Mouse (Mus musculus): Measurements from ENCODE around the gene Lrrc43. TPM values are rescaled to one million over a fixed set of nuclear protein-coding genes. Genes with fewer than 3 reads are reported as not detected.
A peak's percentile ranks its signal among the peaks of the same experiment; 100 is the strongest.
"Not testable (repeated sequence)": the region's sequence is repeated elsewhere in the genome, so short reads cannot be mapped to it uniquely, and the experiment has no call there.

The Lrrc43 gene
- total RNA-seq (2021): under 1 TPM; 0.79 TPM
- long read RNA-seq: 0 reads

DNA sequence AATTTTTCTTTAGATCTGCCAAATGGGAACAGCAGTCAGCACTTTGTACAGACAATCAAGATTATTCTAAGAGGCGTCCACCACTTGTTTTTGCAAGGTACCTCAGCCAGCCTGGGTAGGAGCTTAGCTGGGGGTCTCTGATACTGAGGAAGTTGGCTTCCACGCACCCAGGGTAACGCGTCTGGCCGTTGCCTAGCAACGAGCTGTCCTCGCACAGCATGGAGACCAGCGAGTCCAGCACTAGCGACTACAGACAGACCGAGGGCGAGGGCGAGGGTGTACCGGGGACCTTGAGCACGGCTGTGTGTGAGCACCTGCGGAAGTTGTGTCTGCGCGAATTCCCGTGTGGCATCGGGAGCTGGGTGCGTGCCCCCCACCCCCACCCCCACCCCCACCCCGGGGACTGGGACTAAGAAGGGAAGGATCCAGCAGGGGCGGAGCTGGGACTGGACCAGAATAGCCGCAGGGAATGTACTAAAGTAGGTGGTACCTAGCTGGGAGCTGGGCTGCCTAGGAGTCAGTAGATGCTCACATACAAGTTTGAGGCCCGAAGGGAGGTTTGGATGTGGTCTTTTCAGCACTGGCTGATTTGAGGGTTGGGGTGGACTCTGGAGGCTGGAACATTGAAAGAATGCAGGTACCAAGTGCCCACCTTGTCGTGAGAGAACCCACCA, at the start of gene Lrrc43, which contains the start of gene Il31:
Gene Lrrc43, plus strand, starts transcription at position 194 of the 674 bp plus-strand sequence.
Gene Il31, minus strand, starts transcription at position 378 of the 674 bp plus-strand sequence.
- DNase-seq (ENCODE audit: low spot score in 2 of 2): no peak

DNA sequence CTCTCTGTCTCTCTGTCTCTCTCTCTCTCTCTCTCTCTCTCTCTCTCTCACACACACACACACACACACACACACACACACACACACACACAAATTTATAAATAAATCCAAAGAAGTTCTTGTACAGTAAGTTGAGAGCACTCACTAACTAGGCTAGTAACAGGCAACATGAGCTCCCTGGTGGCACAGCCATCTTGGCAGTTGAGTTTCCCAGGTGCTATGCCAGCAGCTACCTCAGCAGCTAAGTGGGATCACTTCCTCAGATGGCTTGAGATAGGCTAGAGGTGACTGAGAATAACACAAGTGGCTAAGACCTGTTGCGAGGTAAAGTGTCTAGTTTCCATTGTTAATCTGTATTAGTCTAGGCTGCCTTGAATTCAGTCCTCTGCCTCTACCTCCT, 49.8 kb upstream of the Lrrc43 start:
- DNase-seq (ENCODE audit: low spot score in 2 of 2): no peak

DNA sequence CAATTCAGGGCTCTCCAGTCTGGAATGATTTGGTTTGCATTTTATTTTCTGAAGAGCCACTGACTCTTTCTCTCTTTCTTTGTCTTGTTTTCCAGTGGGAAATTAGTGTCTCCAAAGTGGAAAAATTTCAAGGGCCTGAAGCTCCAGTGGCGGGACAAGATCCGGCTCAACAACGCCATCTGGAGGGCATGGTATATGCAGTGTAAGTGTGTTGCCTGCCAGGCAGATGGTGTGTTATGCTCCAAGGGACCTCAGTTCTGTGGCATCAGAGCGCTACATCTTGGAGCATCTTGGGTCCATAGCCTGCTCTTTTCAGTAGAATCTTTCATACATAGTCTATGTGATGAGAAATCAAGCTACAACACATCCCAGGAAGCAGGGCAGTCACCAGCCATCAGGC, 49.2 kb upstream of the Lrrc43 start:
- DNase-seq (ENCODE audit: low spot score in 2 of 2): no peak

DNA sequence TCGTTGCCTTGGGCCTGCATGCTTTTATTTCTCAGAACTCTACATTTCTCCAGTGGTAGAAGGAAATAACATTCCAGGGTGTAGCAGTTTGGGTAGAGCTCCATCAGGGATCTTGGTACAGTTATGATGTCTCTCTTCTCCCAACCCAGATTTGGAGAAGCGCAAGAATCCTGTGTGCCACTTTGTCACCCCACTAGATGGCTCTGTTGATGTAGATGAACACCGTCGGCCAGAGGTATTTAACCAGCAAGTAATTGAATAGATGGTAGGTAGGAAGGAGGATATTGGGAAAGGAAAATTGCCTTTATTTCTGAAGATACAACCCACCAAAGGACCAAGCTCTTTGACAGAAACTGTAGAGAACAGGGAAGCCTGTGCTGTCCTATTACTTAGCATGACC, 48.4 kb upstream of the Lrrc43 start:
- DNase-seq (ENCODE audit: low spot score in 2 of 2): peak in 1 of 2 experiments; percentile 36

DNA sequence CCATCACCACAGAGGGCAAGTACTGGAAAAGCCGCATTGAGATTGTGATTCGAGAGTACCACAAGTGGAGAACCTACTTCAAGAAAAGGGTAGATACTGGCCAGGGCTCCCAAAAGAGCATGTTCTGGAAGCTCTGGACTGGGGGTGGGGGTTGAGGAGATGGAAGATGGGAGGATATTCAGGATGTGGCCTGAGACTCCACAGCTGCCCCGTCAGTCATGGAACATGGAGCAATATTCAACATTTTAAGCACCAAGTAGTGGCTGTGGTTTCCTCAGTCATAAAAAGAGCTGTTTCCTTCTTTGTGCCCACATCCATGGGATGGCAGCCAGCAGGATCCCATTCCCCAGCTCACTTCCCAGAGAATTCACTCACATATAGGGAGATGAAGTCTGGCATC, 46.8 kb upstream of the Lrrc43 start:
- no peak for DNase-seq (ENCODE audit: low spot score in 2 of 2)

DNA sequence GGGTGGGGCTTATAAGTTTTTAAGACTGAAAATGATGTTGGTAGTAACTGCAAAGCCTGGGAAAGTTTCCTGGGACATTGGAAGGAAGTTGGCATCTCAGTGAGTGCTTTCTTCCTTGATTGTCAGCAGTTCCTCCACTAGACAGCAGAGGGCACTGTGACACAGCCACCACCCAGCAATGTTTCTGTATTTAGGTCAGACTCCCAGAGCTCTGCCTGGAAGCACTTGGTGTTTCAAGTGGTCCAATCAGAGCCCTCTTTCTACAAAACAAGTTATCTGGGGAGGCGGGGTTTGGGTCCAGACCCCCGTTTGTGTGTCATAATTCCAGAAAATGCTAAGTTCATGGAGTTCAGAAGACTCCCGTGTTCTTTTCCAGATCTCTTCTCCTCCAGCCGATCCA, 45.0 kb upstream of the Lrrc43 start:
- DNase-seq (ENCODE audit: low spot score in 2 of 2): peak; percentile 56 to 88

DNA sequence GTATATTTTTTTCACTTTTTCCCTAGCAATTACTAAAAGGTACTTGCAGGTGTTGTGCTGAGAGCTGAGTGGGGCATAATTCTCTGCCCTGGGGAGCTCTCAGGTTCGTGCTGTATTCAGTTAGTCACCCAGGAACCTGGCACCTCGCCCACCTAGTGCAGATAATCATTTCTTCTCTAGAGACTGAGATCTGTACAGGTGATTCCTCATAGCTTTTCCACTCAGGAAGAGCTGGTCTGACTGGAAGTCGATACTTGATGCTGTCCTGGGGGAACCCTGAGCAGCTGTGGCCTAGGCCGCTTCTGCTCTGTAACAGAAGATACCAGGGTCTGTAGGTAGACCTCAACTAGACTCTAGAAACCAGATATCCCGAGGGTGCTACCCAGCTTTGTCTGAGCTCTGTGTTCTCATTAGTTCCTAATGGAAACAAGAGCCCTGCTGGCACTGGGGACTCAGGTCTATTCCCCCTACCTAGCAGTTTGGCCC, 44.2 kb upstream of the Lrrc43 start:
- DNase-seq (ENCODE audit: low spot score in 2 of 2): no peak

DNA sequence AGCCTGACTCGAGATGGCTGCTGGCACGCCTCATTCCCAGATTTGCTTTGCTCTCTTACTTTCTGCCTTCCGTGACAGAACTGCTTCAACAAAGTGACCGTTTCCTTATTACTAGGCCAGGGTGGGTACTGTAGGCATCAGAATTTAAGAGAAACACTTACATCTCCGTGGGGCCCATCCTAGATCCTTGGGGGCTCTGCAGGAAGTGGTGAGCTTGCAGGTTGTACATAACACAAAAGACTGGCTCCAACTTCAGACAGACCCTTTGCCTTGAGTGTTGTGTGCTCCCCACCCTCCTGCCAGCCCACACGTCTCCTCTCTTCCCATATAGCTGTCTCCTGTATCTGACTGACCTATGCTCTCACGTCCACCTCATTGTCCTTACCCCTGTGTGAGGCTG, 37.2 kb upstream of the Lrrc43 start:
- DNase-seq (ENCODE audit: low spot score in 2 of 2): no peak

DNA sequence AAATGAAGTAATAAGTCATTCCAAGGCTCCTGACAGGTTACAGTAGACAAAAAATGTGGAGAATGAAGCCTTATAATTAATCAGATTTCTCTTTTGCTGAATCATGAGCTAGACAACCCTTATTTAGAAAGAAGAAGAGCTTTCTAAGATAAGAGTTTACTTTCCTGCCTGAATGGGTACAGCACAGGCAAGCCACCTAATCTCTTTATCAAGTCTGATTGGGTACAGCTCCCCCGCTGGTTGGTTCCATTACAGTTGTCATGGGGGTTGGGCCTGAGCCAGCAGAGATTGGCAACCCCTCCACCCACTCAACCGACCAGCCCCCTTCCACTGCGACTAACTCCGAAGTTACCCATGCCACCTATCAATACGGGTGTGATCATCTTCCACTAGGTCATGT, 27.7 kb upstream of the Lrrc43 start:
- no peak for DNase-seq (ENCODE audit: low spot score in 2 of 2)

DNA sequence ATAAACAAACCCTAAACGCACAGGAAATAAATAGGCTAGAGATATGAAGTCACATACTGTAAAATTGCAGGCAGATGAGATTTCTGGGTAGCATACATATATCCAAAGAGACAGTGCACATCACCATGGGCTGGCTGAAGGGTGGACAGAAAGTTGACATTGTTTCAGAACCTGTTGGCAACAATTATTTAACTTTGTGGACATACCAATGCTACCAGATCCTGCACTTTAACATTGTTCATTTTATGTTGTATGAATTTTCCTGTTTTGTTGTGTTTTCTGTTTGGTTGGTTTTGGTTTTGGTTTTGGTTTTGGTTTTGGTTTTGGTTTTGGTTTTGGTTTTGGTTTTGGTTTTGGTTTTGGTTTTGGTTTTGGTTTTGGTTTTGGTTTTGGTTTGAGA, 24.5 kb upstream of the Lrrc43 start:
- DNase-seq (ENCODE audit: low spot score in 2 of 2): no peak

DNA sequence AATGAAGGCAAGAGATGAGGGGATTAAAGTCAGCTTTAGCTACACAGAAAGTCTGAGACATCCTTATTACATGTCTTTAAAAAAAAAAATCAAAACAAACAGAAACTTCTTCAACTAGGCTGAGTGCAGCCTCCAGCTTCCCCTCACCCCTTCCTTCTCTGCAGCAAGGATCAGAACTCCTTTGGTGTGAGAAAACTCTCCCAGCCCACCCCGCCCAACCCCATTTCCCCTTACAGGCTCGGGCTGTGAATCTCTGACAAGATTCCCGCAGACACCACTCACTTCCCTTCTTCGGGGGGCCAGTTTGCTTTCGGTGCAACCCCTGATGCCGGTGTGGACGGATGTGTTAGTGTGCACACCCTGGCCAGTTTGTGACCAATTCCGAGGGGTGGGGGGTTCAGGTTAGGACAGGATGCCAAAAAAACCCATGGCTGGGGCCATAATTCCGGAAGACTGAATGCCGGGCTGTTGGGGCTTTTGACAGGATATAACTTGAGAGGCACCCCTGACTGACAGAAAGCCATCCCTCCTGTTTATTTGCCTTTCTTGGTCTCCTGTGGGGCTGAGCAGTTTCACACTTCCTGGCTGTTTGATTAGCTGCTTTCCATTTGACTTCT, 18.2 kb upstream of the Lrrc43 start:
- no peak for DNase-seq (ENCODE audit: low spot score in 2 of 2)

DNA sequence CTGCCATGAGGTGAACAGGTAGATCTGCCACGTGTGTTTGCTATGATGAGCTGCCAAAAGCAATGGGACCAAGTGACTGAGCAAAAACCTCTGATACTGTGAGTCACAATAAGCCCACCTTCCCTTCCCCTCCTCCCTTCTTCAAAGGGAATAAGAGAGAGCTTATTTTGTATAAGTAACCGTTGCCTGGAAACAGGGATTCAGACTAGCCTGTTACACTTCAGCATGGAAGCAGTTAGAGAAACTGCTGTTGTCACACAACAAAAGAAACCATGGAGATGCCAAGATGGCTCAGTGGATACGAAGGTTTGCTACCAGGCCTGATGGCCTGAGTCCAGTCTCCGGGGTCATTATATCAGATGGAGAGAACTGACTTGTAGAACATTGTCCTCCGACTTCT, 15.3 kb upstream of the Lrrc43 start:
- no peak for DNase-seq (ENCODE audit: low spot score in 2 of 2)

DNA sequence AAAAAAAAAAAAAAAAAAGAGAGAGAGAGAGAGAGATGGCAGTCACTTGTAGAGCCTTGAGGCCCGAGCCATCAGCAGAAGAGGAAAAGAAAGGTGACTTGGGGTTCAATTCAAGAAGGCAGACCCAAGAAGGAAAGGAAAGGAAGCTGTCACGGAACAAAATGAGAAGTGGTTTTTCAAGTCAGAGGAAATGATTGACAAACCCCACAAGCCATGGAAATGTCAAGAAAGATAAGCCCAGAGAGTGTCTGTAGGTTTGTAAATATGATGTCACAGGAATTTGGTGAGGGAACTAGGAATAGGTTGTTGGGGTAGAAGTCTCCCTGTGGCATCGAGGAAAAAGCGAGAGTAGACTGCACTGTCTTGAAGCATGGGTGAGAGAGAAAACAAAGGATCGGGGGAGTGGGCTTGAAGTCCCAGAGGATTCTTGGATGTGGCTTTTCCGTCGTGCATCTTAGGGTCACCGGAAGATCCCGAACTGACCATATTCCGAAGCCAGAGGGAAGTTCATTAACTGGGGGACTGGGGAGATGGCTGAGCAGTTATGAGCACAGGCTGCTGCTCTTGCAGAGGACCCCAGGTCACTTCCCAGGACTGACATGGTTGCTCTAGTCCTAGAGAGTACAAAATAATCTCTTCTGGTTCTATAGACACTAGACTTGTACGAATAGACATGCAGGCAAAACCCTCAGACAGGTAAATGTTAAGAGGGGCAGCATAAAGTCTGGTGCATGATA, 1.3 kb upstream of the Lrrc43 start:
- no peak for DNase-seq (ENCODE audit: low spot score in 2 of 2)

DNA sequence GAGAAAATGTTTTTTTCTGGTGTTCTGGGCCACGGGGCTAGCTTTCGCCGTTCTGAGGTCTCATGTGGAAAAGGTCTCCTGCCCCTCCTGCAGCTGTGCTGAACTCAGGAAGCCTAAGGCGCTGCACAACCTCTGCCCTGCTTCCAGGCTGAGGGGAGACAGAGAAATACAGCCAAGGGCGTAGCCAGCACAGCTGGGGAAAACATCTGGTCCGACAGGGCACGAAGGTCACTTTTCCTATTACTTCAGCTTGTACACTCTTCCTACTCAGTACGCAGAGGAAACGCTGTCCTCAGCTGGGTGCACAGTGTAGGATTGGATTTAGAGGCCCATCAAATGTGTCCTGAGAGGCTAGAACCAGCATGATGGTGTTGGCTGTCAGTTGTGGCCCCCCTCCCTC, 830 bp downstream of the Lrrc43 start:
- DNase-seq (ENCODE audit: low spot score in 2 of 2): no peak

DNA sequence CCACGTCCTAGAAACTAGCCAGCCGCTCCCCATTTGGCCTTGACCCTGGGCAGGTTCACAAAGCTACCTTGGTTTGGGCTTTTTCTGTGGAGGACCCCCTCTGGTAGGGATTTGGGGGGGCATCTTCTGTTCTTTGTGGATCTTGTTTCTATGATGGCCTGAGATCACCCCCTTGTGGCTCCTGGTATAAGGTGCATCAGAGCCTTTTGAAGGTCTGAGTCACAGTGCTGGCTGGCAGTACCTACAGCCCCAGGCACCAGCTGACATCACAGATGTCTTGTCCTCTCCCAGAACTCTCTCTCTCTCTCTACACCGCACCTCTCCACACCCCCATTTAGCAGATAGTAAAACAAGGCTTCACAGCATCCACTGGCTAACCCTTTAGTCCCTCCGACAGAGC, 10.6 kb downstream of the Lrrc43 start:
- peak in 1 of 2 experiments; percentile 74 for DNase-seq (ENCODE audit: low spot score in 2 of 2)

DNA sequence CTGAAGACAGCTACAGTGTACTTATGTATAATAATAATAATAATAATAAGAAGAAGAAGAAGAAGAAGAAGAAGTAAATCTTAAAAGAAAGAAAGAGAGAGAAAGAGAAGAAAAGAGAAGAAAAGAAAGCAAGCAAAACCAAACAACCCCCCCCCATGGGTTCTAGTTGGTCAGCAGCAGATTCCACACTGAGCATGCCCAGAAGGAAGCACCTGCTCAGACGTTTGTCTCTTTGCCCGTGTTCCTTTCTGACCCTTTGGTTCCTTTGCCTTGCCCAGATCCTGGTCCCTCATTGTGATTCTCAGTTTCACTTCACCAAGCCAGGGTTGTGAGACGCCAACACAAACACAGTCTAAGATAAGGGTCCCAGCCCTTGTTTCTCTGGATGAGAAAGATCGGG, 12.9 kb downstream of the Lrrc43 start:
- no peak for DNase-seq (ENCODE audit: low spot score in 2 of 2)

DNA sequence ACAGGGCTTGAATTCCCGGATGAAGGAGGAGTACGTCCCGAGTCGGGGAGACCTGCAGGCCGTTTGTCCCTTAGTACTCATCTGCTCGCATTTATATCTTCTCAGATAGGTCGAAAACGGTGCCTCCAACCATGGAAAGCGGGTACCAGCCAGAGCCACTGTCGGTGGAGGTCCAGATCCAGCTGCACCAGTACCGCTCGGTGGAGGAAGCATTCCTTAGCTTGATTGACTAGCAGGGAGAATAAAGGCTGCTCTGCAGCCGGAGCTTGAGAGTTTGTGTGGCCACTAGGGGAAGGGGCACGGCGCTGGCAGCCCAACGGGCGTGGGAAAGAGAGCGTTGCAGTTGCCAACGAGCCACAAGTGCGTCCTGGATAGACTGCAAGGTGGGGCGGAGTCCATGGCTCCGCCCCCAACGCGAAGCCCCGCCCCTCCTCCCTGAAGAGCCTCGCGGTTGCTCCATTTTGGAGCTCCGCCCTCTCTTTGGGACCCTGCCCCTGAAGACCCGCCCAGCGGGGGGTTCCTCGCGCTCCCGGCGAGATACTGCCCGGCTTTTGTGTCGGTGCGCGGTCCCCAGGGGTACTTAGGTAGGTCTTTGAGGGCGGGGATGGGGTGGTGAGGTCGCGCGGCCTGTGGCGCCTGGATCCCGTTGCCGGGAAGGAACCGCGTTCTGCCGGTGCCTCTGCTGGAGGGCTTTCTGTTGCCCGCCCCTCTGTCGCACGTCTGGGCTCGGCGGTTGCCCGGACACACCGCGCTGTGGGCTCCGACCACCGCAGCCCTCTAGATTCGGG, 19.0 kb downstream of the Lrrc43 start:
- peak; percentile 67 to 86 for DNase-seq (ENCODE audit: low spot score in 2 of 2)

DNA sequence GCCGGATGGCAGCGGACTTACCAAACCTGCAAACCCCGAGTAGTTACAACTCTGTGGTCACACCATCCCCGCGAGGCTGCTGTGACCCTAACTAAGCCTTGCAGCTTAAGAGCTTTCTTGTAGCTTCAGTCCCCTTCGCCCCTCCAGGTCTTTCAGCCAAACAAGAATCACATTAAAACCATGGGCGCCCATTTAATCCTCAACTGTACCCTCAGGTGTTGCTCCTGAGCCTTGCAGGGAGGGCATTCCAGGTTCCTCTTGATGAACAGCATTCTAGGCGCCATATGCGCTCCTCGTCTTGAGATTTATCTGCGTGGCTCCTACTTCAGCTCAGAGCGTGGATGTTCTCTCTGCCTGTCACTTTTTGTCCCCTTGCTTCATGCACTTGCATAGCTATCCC, 19.8 kb downstream of the Lrrc43 start:
- DNase-seq (ENCODE audit: low spot score in 2 of 2): no peak

DNA sequence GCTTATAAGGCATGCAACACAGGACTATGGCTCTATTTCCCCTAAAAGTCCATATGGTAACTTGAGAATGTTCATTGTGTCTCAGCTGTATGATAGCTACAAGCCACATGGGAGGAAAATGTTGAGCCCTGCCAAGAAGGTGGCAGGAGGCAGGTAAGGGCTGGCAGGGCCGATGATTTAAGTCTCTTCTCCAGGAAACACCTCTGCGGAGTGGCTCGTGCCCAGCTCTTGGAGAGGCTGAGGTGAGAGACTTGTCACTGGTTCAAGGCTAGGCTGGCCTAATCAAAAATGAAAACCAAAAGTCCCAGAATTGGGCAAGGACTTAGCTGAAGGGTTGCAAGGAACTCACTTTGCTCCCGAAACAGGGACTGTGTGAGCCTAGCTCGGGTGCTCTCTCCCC, 21.1 kb downstream of the Lrrc43 start, which contains the start of gene B3gnt4:
Gene B3gnt4, plus strand, starts transcription at position 301 of the 400 bp plus-strand sequence.
- no peak for DNase-seq (ENCODE audit: low spot score in 2 of 2)

DNA sequence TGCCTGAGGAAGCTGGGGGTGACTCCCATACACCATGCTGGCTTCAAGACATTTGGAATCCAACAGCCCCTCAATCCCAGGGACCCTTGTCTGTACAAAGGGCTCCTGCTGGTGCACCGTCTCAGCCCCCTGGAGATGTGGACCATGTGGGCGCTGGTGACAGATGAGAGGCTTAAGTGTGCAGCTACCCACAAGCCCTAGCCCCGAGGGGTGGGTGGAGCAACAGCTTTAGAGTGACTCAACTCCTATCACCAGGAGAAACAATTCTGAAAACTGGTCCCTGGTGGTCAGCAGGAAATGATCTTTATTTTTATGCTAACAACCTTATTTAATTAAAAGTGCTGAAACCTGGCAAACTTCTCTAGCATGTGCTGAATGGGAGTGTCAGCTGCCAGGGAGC, 22.3 kb downstream of the Lrrc43 start:
- DNase-seq (ENCODE audit: low spot score in 2 of 2): not testable (repeated sequence)

DNA sequence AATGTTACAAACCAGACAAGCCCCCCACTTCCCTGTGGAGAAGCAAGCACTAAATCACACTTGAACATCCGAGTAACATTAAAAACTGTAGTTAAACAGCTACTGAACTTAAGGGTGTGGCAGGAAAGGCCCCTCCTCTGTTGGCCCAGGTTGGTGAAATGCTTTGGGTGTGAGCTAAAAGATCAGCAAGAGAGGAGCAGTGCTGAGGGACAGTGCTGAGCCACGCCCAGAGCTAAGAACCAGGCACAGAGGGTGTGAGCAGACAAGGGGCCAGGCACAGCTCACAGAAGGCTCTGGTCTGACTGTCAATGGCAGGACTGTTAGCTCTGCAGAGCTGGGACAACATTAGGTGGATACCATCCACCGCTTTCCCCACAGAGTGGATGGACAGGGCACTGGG, 23.0 kb downstream of the Lrrc43 start:
- DNase-seq (ENCODE audit: low spot score in 2 of 2): no peak
